Mouse (Mus musculus): ENCODE results near the gene Clic5.

The Clic5 gene

DNA sequence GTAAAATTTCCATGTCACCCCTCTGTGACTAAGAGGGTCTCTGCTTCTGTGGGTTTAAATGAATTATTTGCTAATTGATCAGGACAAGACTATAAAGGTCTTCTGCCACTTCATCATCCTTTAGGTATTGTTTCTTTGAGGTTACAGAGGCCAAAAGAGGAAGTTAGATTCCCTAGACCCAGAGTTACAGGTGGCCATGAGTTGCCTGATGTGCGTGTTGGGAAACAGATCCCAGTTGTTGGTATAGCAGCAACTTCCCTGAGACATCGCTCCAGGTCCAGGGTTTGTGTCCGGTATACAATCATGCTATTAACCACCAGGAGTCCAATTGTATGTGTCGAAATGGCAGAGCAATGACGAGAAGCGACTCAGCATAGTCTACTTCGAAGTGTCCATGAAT is 81.7 kb downstream of the Clic5 start:
- no peak for DNase-seq (ENCODE audit: low read depth)

DNA sequence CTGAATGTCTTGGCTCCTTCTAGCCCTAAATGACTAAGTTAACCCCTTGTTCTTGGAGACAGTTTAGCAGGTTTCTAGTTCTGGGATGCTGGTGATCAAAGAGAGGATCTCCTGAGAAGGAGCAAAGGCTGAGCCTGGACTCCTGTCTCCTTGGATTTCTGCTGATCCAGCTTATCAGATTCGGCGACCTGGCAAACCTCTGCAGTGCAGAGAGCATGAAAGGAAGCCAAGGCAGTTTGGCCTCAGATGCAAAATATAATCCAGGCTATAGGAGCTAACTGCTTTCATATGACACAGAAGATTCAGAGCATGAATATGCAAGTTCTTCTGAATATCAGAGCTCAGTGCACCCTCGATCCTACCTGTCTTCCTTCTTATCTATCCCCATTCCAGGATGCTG is 83.0 kb downstream of the Clic5 start:
- no peak for DNase-seq (ENCODE audit: low read depth)

DNA sequence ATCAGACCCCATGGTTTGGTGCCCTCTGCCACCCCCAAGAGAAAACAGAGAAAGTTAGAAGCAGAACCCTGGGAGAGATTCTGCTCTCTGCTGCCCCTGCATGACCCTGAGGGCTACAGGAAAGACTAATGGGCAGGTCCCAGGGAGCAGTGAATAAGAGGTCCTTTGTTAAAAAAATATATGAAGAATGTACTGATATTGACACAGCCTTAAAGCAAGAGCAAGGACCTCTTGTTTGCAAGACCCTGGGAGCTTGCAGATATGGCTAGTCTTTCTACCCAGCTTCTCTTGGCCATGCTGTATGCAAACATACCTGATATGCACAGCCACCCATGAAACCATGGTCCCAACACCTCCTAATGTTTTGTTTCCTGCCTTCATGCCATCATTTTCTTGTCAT is 86.4 kb downstream of the Clic5 start:
- no peak for DNase-seq (ENCODE audit: low read depth)

DNA sequence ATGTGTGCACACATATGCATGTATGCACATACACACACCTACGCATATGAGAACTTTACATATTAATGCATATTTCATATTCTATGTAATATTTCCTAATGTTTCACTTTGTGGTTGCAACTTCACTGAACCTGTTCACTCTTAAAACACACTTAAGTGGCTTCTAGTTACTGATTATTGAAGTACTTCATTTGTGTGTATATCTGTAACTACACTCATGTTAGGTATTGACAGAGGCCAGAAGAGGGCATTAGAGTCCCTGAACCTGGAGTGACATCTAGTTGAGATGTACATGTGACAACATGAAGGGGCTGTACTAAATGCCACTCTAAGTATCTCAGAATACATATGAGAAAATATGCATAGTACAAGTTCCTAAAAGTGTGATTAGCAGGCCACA is 99.9 kb downstream of the Clic5 start:
- no peak for DNase-seq (ENCODE audit: low read depth)

DNA sequence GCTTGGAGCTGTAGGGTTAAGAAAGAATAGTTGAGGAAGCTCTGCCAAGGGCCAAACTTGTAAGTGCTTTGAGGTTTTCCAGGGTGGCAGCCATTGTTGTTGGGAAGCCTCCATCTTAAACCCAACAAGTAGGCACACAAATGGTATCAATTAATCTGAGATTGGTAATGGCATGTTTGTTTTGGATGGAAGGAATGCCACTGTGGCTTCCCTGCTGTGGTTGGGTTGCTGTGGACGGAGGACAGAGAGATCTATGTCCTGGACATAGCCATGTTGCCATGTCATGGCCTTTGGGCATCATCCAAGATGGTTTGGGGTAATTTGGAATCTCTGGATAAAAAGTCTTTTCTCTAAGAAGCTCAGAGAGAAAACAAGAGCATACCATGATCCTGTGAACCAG is 108.8 kb downstream of the Clic5 start:
- peak; percentile 71 for DNase-seq (ENCODE audit: low read depth)

DNA sequence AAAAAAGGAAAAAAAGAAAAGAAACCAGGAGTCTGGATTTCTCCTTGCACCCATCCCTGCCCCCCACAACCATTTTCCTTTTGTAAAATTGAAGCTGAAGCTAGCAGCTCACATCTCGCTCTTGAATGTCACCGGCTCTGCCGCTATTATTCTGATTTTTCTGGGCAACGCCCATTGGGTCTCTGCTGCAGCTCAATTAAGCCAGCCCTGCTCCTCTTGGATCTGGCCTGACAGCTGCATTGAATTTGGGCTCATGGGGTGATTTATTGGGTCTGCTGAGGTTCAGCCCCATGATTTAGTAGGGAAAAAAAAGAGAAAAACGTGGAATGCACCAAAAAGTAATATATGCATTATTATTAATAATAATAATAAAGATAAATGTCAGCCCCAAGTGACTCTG is 111.9 kb downstream of the Clic5 start:
- no peak for DNase-seq (ENCODE audit: low read depth)

DNA sequence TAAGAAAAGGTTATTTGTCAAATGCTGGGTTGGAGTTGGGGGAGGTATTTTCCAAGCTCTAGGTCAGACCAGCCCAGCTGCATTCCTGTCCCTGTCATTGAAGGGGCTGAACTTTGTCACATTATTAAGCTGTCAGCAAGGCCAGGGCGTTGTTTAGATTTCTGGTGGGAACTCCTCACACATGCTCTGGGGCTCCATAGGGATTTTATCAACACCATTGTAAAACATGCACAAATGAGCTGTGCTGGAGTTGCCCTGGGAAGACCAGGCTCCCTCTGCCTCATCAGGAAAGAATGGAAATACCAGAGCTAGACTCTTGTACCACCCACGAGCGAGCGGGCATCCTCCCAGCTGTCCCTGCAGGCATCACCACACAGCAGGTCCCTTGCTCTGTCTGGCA is 112.3 kb downstream of the Clic5 start:
- no peak for DNase-seq (ENCODE audit: low read depth)

DNA sequence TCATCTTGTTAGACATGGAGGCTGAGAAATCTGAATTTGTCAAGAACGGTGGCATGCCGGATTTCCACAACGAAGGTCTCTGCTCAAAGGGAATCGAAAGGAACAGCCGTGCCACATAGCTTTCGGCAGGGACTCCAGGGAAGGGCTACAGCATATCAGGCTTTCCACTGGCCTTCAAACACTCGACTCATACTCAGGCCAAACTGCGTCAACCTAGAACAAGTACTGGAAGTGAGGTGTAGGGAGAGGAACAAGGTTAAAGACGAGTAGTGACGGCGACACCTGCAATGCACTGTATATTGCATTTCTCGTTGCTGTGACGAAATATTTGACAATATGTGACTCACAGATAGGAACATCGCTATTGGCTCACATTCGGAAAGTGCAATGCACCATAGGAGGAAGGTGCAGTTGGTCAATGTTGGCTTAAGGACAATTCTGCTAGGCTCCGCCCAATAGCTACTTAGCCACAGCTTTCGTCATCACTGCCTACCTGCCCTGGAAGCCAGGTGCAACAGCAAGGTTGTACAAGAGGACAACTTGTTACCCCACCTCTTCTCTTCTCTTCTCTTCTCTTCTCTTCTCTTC is 112.9 kb downstream of the Clic5 start:
- no peak for DNase-seq (ENCODE audit: low read depth)

DNA sequence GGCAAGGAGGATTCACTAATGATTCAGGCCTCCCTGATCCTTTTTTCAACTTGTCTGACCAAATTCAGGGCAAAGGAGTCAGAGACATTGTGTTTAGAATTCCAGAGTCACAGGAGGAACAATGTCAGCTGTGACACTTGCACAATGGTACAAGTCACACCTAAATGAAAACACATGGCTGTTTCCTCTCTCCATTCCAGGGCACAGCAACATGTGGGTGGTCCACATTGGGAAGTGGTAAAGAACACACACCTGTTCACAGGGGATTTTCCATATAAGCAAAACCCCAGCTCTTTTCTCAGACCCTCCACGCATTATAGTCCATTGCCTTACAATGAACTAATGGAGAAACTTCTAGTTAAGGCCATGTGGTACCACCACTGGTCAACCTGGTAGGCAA is 115.7 kb downstream of the Clic5 start:
- DNase-seq (ENCODE audit: low read depth), result no peak

DNA sequence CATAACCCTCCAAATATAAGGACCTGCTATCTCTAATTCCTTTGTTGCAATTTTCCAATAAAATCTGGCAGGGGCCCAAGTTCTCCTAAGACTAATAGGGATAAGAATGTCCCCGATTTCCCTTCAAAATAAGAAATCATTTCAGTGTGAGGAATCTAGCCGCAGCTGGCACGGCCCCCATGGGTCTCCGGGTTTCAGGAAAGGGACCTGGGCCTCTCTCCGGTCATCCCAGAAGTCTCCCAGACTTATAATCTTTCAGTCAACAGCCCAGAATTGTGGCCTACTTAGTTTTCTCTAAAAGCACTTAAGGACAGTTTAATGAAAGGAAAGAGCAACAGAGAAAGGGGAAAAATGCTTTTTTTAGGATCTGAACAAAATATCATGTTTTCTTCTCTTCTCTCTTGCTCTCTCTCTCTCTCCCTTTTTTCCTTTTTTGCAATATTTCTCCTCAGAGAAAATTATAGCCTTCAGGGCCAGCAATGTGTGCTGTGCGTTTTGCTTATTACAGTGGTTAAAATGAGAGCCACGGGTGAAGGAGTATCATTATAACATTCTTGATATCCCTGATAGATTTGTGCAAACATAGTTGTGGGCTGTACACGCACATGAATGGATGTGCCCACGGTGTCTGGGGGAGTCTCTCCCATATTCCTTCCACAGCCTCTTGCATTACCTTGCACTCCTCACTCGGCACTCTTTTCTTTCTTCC is 121.7 kb downstream of the Clic5 start:
- no peak for DNase-seq (ENCODE audit: low read depth)

DNA sequence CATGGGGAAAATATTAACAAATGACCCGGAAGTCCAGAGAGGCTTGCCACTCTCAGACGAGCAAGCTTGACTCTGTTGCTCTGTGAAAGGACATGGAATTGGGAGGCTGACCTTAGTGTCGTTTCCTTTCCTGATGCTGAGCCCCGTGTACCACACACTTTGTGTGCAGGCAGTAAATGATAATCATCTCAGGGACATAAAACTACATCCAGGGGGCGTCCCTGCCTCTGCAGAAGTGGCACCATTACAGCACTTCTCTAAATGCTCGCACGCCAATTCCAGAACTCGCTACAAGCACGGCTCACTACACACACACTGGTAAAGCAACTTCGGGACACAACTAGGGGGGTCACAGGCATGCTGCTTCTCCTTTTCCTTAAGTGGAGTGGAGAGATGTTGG is 136.9 kb downstream of the Clic5 start:
- DNase-seq (ENCODE audit: low read depth), result no peak

DNA sequence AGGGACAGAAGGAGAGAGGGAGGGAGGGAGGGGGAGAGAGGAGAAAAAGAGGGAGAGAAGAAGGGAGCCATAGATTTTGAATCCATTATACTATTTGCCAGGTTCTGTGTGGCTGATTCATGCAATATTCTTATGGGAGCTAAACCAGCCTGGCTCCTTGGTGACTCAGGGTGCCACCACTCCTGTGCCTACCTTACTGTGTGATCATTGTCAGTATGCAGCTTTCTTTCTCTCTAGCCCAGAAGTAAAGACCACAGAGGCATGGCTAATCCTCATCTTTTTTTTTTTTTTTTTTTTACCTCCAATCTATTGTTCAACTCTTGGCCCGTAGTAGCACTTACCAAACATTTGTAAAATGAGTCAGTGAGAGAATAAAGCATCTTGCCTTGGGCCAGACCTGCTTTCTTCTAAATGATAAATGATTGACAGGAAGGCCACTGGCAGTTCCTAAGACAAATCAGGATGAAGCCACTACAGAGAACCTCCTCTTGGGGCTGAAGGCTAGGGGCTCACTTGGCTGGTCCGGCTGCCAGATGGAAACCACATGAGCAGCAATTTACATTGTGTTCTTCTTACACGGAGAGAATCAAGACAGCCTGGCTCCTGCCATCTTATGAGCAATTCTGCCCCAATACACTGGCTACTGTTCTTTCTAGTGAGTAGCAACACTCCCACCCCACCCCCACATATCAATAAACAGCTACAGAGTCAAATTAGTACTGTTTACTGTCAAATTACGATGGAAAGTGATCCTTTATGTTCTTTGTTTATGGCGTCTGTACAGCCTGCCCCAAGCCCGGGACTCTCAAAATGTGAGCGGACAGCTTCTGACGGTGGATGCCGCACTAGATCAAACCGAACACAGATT is 139.1 kb downstream of the Clic5 start:
- no peak for DNase-seq (ENCODE audit: low read depth)

DNA sequence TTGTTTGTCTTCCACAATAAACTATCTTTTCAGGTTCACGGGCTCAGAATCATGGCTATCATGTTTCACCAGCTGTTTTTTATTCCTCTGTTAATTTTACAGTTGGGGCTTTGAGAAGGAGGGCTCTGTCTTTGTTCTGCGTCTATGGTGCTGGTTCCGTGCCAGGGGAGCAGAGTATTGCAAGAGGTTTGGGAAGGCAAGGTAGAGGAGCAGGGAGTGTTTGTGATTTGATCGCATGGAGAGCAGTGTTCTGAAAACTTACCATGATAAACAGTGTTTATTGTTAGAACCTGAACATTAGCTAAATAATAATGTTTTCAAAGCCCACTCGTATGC is 139.7 kb downstream of the Clic5 start:
- no peak for DNase-seq (ENCODE audit: low read depth)

Data from fibroblast of lung, adult 2 months (primary cell).